Mouse (Mus musculus) layer of hippocampus, postnatal 14 days (tissue): ENCODE measurements around the gene Prelid1. TPM values are rescaled to one million over a fixed set of nuclear protein-coding genes. Genes with fewer than 3 reads are reported as not detected.

Experiments
- total RNA-seq, 2 experiments: library from RNA; stranded (reverse); gene quantifications; 2 replicates each; pipeline ENCODE4 v1.2.3; 2021

Prelid1 gene
- total RNA-seq, 2 experiments from 2014 or later = 153 to 157 TPM

Other genes with a start within 250 kb of the Prelid1 start
- gene Uimc1, start 220.2 kb upstream of the Prelid1 start, total RNA-seq = 10 to 100 TPM; 18.8 to 19.7 TPM
- 10 to 100 TPM; 48.8 to 51.2 TPM for gene Zfp346, start 215.2 kb upstream of the Prelid1 start, total RNA-seq
- gene Gm17617, start 187.0 kb upstream of the Prelid1 start, total RNA-seq = not detected
- under 1 TPM; 0.18 to 0.45 TPM for gene Fgfr4, start 167.9 kb upstream of the Prelid1 start, total RNA-seq
- 100 to 1,000 TPM; 143 to 145 TPM for gene Nsd1, start 110.7 kb upstream of the Prelid1 start, total RNA-seq
- gene Rab24, start 1.4 kb downstream of the Prelid1 start, total RNA-seq = 10 to 100 TPM; 74.3 to 77.8 TPM
- gene Mxd3, start 9.3 kb downstream of the Prelid1 start, total RNA-seq = 1 to 10 TPM; 1.5 to 3.4 TPM
- 10 to 100 TPM; 52.4 to 53.9 TPM for gene Lman2, start 42.3 kb downstream of the Prelid1 start, total RNA-seq
- gene Rgs14, start 49.2 kb downstream of the Prelid1 start, total RNA-seq = 10 to 100 TPM; 58.6 to 63.4 TPM
- not detected for gene Slc34a1, start 77.7 kb downstream of the Prelid1 start, total RNA-seq
- gene Pfn3, start 94.7 kb downstream of the Prelid1 start, total RNA-seq = not detected
- under 1 TPM; 0.32 to 0.69 TPM for gene F12, start 106.3 kb downstream of the Prelid1 start, total RNA-seq
- 10 to 100 TPM; 74.2 to 76.8 TPM for gene Grk6, start 124.6 kb downstream of the Prelid1 start, total RNA-seq
- 10 to 100 TPM; 89.9 to 92.7 TPM for gene Prr7, start 143.8 kb downstream of the Prelid1 start, total RNA-seq
- gene Dbn1, start 167.6 kb downstream of the Prelid1 start, total RNA-seq = 100 to 1,000 TPM; 335 to 353 TPM
- gene Pdlim7, start 193.2 kb downstream of the Prelid1 start, total RNA-seq = 10 to 100 TPM; 69.4 to 78.9 TPM
- gene Dok3, start 208.8 kb downstream of the Prelid1 start, total RNA-seq = 1 to 10 TPM; 6.7 to 7.9 TPM
- gene Ddx41, start 216.2 kb downstream of the Prelid1 start, total RNA-seq = 10 to 100 TPM; 44.8 to 47.0 TPM